Mouse (Mus musculus): ENCODE measurements at regions not wholly inside any gene's neighbourhood (a gene's known extent, or its start where the extent isn't known, plus 50 kb on each side); places are given as distances from the start of the nearest gene placed in this dataset.

DNA sequence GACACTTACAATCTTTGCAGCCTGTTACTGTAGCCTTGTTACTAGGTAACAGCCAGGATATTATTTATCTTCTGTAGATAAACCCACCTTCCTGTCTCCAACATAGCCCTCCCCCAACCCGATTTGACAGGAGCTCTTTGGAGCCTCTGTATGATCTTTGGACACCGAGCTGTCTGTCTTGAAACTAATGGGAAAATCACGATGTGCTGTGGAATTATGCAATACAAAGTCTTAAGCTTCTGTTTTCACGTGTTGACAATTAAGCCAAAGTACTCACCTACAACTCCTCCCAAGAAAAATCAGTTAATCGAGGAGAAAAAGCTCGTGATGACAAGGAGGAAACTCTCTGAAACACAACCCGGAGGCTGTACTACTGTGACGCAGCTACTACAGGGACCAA is 65.9 kb upstream of the Adcy2 start:
- H3K9ac ChIP-seq, result no peak overlapping the region
- H3K9me3 ChIP-seq (ENCODE audit: low read depth, low read length), result no peaks in the 10 kb centered on the region
- WGBS, result 42% methylated on average over 8 of the region's 8 CpGs
- ATAC-seq (ENCODE audit: insufficient read depth), result no peak
- no peak overlapping the region for H3K27ac ChIP-seq (ENCODE audit: low read depth)
- no peak overlapping the region for H3K4me2 ChIP-seq
- H3K4me3 ChIP-seq (ENCODE audit: low read depth, low read length), result no peak overlapping the region
- H3K4me1 ChIP-seq (ENCODE audit: insufficient read depth), result no peaks in the 10 kb centered on the region
- H3K36me3 ChIP-seq (ENCODE audit: insufficient read depth), result no peaks in the 10 kb centered on the region
- TF ChIP-seq CTCF (IDR thresholded peaks at IDR 0.05; ENCODE audit: low read depth), result no peak
- H3K27me3 ChIP-seq (ENCODE audit: insufficient read depth, low read length), result no peaks in the 10 kb centered on the region
- no peak for DNase-seq

DNA sequence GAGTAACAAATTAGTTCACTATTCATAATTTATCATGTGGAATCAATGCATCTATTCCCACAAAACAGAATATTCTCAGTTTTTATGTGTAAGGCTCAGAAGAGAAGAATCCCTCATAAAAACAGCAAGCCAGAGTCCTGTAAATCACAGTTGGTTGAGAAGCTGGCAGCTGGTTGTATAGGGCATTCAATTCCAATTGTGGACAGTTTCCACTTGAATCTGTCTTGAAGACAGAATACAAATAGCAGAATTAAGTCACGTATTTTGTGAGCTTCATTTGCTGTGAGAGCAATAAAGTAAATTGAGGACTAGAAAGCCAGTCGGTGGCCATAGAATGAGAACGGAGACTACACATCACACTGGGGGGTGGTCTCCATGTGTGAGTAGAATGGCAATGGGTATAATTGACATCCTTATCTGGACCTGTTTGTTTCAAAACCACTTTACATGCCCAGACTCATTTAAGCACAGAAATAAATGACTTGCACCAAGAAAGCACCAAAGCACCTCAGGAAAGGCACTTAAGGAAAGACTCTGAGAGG is 63.4 kb upstream of the Adcy2 start:
- Histone ChIP-seq H3K36me3 (ENCODE audit: insufficient read depth) (no peaks in the 10 kb centered on the region), H3K4me2 (no peak overlapping the region), H3K9ac (no peak overlapping the region), H3K9me3 (ENCODE audit: low read depth, low read length) (no peaks in the 10 kb centered on the region), H3K27ac (ENCODE audit: low read depth) (no peak overlapping the region), H3K4me1 (ENCODE audit: insufficient read depth) (no peaks in the 10 kb centered on the region), H3K4me3 (ENCODE audit: low read depth, low read length) (no peak overlapping the region), H3K27me3 (ENCODE audit: insufficient read depth, low read length) (no peaks in the 10 kb centered on the region)
- 75% methylated on average over 3 of the region's 3 CpGs for WGBS
- no peak for ATAC-seq (ENCODE audit: insufficient read depth)
- no peak for DNase-seq
- TF ChIP-seq CTCF (IDR thresholded peaks at IDR 0.05; ENCODE audit: low read depth), result no peak

DNA sequence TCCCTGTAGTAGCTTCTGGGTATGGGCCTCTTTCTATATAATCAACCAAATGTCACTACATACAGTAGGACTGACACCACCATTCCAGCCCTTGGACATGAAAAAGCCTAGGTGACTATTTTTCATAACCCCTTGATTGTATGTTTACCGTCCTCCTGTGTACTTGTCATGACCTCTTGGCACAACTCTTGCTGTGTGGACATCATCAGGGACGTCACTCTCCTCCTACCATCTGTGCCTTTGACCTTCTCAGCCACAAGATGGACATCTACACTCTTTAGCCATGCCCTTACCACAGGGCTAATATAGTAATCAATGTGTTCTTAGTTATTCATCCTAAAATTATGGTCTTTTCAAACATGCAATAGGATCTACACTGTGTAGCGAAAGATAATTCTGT is 62.1 kb upstream of the Adcy2 start:
- DNase-seq (no peak), ATAC-seq (ENCODE audit: insufficient read depth) (no peak)
- no peak overlapping the region for H3K9ac ChIP-seq
- H3K4me2 ChIP-seq, result no peak overlapping the region
- no peaks in the 10 kb centered on the region for H3K36me3 ChIP-seq (ENCODE audit: insufficient read depth)
- WGBS, result 74% methylated on average over 3 of the region's 3 CpGs
- no peak overlapping the region for H3K27ac ChIP-seq (ENCODE audit: low read depth)
- H3K9me3 ChIP-seq (ENCODE audit: low read depth, low read length), result no peaks in the 10 kb centered on the region
- H3K4me3 ChIP-seq (ENCODE audit: low read depth, low read length), result no peak overlapping the region
- no peak for TF ChIP-seq CTCF (IDR thresholded peaks at IDR 0.05; ENCODE audit: low read depth)
- H3K4me1 ChIP-seq (ENCODE audit: insufficient read depth), result no peaks in the 10 kb centered on the region
- no peaks in the 10 kb centered on the region for H3K27me3 ChIP-seq (ENCODE audit: insufficient read depth, low read length)

Measured in lung, embryonic 14.5 days (tissue).